Mouse (Mus musculus) kidney, postnatal 36 days (tissue): ENCODE data around the gene Gm37596.
"Not testable (repeated sequence)": the region's sequence is repeated elsewhere in the genome, so short reads cannot be mapped to it uniquely, and the experiment has no call there.

ENCODE experiments used
- DNase-seq, 2 experiments: peaks; one replicate each; pipeline ENCODE4 v3.0.0; 2021 to 2022; ENCODE audit warnings: mixed read lengths in 2 of 2

The Gm37596 gene

DNA sequence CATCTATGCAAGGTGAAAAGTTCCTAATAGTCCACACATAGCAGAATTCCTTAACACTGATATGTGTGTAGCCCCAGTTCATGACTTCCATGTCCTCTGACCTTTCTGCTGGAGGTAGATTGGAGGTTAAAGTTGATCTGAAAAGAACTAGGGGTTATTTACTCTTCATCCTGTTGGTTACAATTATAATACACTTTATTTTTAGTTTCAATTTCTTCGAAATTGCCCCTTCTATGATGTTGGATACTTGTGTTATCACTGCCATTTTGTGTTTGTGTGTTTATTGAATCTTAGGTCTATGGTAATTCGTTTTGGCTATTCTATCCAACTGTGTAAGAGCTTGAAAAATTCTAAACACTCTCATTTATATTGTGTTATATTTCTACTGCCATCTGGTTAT is at the start of gene Gm37596:
TSS of gene Gm37596 (minus strand) at position 101 of the 400 bp plus-strand sequence.
- not testable (repeated sequence) for DNase-seq

DNA sequence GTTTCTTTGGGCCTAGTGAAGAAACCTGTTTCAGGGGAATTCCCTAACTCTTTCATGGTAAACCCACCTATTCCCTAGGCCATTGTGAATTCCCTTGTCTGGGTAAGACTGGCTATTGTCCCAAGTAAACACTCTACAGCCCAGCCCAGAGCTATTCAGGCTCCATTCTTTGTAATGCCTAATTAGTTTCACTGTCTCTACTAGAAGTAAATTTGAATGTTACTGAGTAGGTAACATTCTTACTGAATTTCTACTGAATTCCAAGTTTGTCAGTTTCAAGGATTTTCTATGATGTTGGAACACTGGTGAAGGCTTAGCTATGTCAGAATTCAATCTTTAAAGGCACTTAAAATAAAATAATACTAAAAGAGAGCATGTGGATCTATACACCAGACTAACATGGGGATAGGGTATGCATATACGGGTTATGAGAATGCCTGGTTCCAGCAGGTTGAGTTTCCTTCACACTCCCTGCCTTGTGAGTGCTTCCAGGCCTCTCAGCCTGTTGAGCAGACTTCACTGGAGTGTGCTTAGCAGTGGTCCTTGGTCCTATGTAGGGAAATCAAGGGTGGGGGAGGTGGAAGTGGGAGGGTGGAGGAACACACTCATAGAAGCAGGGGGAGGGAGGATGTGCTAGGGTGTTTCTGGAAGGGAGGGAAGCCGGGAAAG is 16.2 kb upstream of the Gm37596 start:
- DNase-seq: not testable (repeated sequence)

DNA sequence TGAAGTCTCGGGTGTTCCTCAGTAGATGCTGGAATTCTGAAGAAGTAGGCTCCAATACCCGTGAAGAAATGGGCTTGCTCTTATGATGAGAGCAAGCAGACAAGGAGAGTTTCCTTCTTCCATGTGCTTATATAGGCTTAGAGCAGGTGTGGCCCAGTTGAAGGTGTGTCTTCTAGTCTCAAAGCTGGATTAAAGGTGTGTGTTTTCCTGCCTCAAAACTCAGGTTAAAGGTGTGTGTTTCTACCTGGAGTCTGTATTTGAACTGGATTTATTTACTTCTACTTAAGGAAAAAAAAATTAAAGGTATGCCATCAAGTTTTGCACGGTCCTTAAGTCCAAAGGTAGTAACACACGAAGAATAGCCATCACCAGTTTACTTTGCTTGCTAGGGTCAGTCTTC is 16.7 kb downstream of the Gm37596 start, which contains the start of gene Tdpoz1:
TSS of gene Tdpoz1 (minus strand) at position 101 of the 400 bp plus-strand sequence.
- DNase-seq: not testable (repeated sequence)

DNA sequence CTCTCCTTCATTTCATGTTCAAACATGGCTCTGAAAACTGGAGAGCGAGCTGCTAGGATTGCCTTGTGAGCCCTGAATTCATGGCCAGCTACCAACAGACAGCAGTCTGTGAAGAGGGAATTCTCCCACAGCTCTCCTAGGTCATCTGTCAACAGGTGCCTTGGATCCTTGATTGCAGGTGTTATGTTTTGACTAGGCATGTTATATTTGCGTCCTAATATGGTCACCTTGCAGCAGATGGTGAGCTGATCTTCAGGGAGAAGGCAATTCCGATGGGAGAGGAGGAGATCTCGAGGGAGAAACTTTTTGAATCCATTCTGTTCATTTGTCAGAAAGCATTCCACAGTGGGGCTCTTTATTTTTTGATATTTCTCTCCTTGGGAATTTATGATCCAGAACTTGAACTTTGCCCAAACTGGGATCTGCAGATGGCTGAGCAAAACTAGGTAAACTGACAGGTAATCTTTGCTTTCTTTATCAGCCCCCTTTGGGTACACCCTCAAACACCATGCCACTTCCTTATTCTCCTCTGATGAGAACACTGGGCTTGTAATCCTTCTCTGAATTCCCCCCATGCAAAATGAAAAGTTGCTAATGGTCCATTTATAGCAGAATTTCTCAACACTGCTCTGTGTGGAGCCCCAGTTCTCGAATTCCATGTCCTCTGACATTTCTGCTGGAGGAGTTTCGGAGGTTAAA is 21.9 kb downstream of the Gm37596 start:
- DNase-seq: not testable (repeated sequence)

DNA sequence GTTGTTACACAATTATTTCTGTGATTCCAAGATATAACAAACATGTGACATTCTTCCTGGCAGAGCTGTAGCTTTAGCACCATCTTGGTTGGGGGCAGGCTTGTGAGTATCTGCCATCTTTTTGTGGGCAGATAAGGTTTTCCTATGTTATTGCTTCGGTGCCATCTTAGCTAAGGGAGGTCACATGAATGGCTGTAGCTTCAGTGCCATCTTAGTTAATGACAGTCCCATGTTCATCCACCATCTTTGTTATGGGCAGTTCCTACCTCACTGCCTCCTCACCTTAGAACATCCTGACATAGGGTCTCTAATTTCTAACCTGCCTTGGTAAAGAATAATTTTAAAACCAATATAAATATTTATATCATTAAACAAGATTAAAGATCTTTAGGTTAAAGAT is 38.6 kb downstream of the Gm37596 start:
- no peak for DNase-seq

DNA sequence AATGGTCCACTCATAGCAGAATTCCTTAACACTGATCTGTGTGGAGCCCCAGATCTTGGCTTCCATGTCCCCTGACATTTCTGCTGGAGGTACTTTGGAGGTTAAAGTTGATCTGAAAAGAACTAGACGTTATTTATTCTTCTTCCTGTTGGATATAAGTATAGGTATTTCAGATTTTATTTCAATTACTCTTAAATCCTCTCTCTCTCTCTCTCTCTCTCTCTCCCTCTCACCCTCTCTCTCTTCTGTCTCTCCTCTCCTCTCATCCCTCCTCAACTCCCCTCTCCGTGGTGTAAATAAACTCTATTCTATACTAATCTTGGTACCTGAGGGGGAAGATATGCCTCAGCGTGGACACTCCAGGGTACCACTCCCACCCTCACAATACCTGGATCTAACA is 40.3 kb downstream of the Gm37596 start, which contains the start of gene Tdpoz2:
TSS of gene Tdpoz2 (minus strand) at position 101 of the 400 bp plus-strand sequence.
- no peak for DNase-seq
